Mouse (Mus musculus) monocyte, adult 5-6 weeks (primary cell): ENCODE data around the gene Endou. TPM values are rescaled to one million over a fixed set of nuclear protein-coding genes. Genes with fewer than 3 reads are reported as not detected.
A peak's percentile ranks its signal among the peaks of the same experiment; 100 is the strongest.

Experiments
- ATAC-seq: fragments of 153-309, 156-312 bp; replicated peaks from 2 replicates; pipeline ENCODE4 v1.8.0; 2017; ENCODE audit warnings: mild to moderate bottlenecking; ENCODE audit not compliant: low TSS enrichment, insufficient number of reproducible peaks, severe bottlenecking, poor library complexity, low FRiP score
- total RNA-seq: library from RNA; stranded (forward); fragments of 200-1000, 200-491, 200-594 nt; gene quantifications from 3 replicates; pipeline ENCODE4 v1.2.3, GENCODE M21; 2017

The Endou gene
- total RNA-seq, 1 experiment from 2014 or later = 1.6 TPM

- no peak for ATAC-seq
Observed at GRCm38 (mm10) chr15:97665770-97666456, 65.2 kb downstream of the Endou start.

GRCm38 (mm10) chr15:97664981-97665668 is 66.0 kb downstream of the Endou start:
- 0 out of 2 replicates have a peak, but pooled peaks have one; percentile 33 for ATAC-seq

- peak; percentile 82 for ATAC-seq
Observed at GRCm38 (mm10) chr15:97663750-97664406, 67.3 kb downstream of the Endou start.

Other genes with a start within 250 kb of the Endou start
- 7.9 to 17.5 TPM (median 14.1 TPM) in 3 replicates for gene Rpap3, start 25.5 kb downstream of the Endou start, total RNA-seq
- gene Rapgef3, start 36.6 kb upstream of the Endou start, total RNA-seq = 0.19 to 5.1 TPM (median 1.8 TPM) in 3 replicates
- gene Slc48a1, start 47.2 kb upstream of the Endou start, total RNA-seq = 20.0 to 22.8 TPM (median 22.4 TPM) in 3 replicates
- 6.5 to 17.5 TPM (median 10.7 TPM) in 3 replicates for gene Hdac7, start 113.2 kb upstream of the Endou start, total RNA-seq
- 1.3 to 2.5 TPM in 2 of 3 replicates, not detected in the other for gene Vdr, start 179.3 kb upstream of the Endou start, total RNA-seq
- 4.1 to 9.3 TPM (median 4.1 TPM) in 3 replicates for gene Tmem106c, start 232.9 kb upstream of the Endou start, total RNA-seq